Mouse (Mus musculus): ENCODE results near the gene Hmgb1.

- TF ChIP-seq CTCF (IDR thresholded peaks at IDR 0.05; ENCODE audit: borderline replicate concordance, control insufficient read depth, extremely low read depth, insufficient read depth, low read length, poor library complexity) = no peak
- no peak for TF ChIP-seq POLR2A (IDR thresholded peaks at IDR 0.05; ENCODE audit: control insufficient read depth, extremely low read depth, insufficient read depth, low read length, poor library complexity)
Observed at GRCm38 (mm10) chr5:149119341-149119881, 64.9 kb downstream of the Hmgb1 start.

Measured in thymus, adult 2 months (tissue).